Mouse (Mus musculus) kidney, adult 8-10 months (tissue): Measurements from ENCODE around the gene Sptb.

ENCODE experiments used
- DNase-seq, 2 experiments: peaks; one replicate each; pipeline ENCODE4 v3.0.0; 2022

Sptb gene

GRCm38 (mm10) chr12:76572261-76573251, 137.8 kb downstream of the Sptb start:
- peak; percentile 94 to 98 for DNase-seq

GRCm38 (mm10) chr12:76571266-76571665, 139.1 kb downstream of the Sptb start:
- DNase-seq: peak; percentile 78 to 82

- no peak for DNase-seq
These were observed 140.0 kb downstream of the Sptb start for GRCm38 (mm10) chr12:76570221-76570940.

- DNase-seq: no peak
These were observed 144.1 kb downstream of the Sptb start for GRCm38 (mm10) chr12:76566284-76566683.

- no peak for DNase-seq
These were observed 148.2 kb downstream of the Sptb start for GRCm38 (mm10) chr12:76562196-76562595.

GRCm38 (mm10) chr12:76558206-76558605, 152.1 kb downstream of the Sptb start:
- DNase-seq: peak; percentile 73 to 74

GRCm38 (mm10) chr12:76556745-76557389, 153.5 kb downstream of the Sptb start:
- no peak for DNase-seq

- DNase-seq: no peak
These were observed 154.2 kb downstream of the Sptb start for GRCm38 (mm10) chr12:76556187-76556586.

- no peak for DNase-seq
These were observed 155.4 kb downstream of the Sptb start for GRCm38 (mm10) chr12:76554871-76555386.

- DNase-seq: peak; percentile 60 to 73
These were observed 156.0 kb downstream of the Sptb start for GRCm38 (mm10) chr12:76554392-76554791.

GRCm38 (mm10) chr12:76553917-76554316, 156.4 kb downstream of the Sptb start:
- DNase-seq: no peak

- DNase-seq: no peak
These were observed 157.4 kb downstream of the Sptb start for GRCm38 (mm10) chr12:76552958-76553357.

GRCm38 (mm10) chr12:76552321-76552720, 158.0 kb downstream of the Sptb start:
- DNase-seq: peak; percentile 50 to 63

GRCm38 (mm10) chr12:76549203-76549602, 161.1 kb downstream of the Sptb start:
- no peak for DNase-seq

- no peak for DNase-seq
These were observed 162.3 kb downstream of the Sptb start for GRCm38 (mm10) chr12:76548082-76548423.

GRCm38 (mm10) chr12:76547409-76548081, 162.8 kb downstream of the Sptb start:
- no peak for DNase-seq

- DNase-seq: peak in 1 of 2 experiments; percentile 33
These were observed 163.7 kb downstream of the Sptb start for GRCm38 (mm10) chr12:76546383-76547276.

- DNase-seq: no peak
These were observed 164.5 kb downstream of the Sptb start for GRCm38 (mm10) chr12:76545786-76546370.

GRCm38 (mm10) chr12:76541879-76542278, 168.5 kb downstream of the Sptb start:
- no peak for DNase-seq

- peak in 1 of 2 experiments; percentile 36 for DNase-seq
These were observed 168.9 kb downstream of the Sptb start for GRCm38 (mm10) chr12:76541475-76541874.

GRCm38 (mm10) chr12:76540701-76541221, 169.6 kb downstream of the Sptb start:
- DNase-seq: no peak
